Mouse (Mus musculus) retina, adult 2 months (tissue): ENCODE results near the gene Ddx11.

Experiments used
- DNase-seq: peaks from one replicate; pipeline ENCODE4 v3.0.0-alpha.2; 2012; ENCODE audit warnings: low read depth, low spot score

The Ddx11 gene

GRCm38 (mm10) chr17:66123066-66123815 lies at the start of gene Ddx11:
TSS of gene Ddx11 (plus strand) at chr17:66123520.
- peak; percentile 71 for DNase-seq

GRCm38 (mm10) chr17:66073971-66074370 lies 49.3 kb upstream of the Ddx11 start:
- no peak for DNase-seq

GRCm38 (mm10) chr17:66075827-66076173 lies 47.5 kb upstream of the Ddx11 start:
- peak; percentile 63 for DNase-seq

GRCm38 (mm10) chr17:66076174-66076927 lies 47.0 kb upstream of the Ddx11 start:
- peak; percentile 15 for DNase-seq

GRCm38 (mm10) chr17:66076934-66077333 lies 46.4 kb upstream of the Ddx11 start, which contains the start of gene Ankrd12:
TSS of gene Ankrd12 (minus strand) at chr17:66077089.
- DNase-seq: peak; percentile 80

GRCm38 (mm10) chr17:66077437-66077850 lies 45.9 kb upstream of the Ddx11 start:
- no peak for DNase-seq

GRCm38 (mm10) chr17:66084486-66084885 lies 38.8 kb upstream of the Ddx11 start:
- DNase-seq: no peak

- no peak for DNase-seq
Measured at GRCm38 (mm10) chr17:66085038-66085437, 38.3 kb upstream of the Ddx11 start.

- DNase-seq: no peak
Measured at GRCm38 (mm10) chr17:66090251-66090650, 33.1 kb upstream of the Ddx11 start.

- DNase-seq: no peak
Measured at GRCm38 (mm10) chr17:66091392-66091791, 31.9 kb upstream of the Ddx11 start.

GRCm38 (mm10) chr17:66092065-66092464 lies 31.3 kb upstream of the Ddx11 start:
- no peak for DNase-seq

- no peak for DNase-seq
Measured at GRCm38 (mm10) chr17:66092664-66093063, 30.7 kb upstream of the Ddx11 start.

- no peak for DNase-seq
Measured at GRCm38 (mm10) chr17:66100566-66101379, 22.5 kb upstream of the Ddx11 start.

GRCm38 (mm10) chr17:66101380-66102330 lies 21.7 kb upstream of the Ddx11 start, which contains the start of gene Ndufv2:
TSS of gene Ndufv2 (minus strand) at chr17:66101559.
- DNase-seq: peak; percentile 94

- DNase-seq: no peak
Measured at GRCm38 (mm10) chr17:66104076-66104475, 19.2 kb upstream of the Ddx11 start.

- peak; percentile 51 for DNase-seq
Measured at GRCm38 (mm10) chr17:66106601-66107267, 16.6 kb upstream of the Ddx11 start.

- DNase-seq: no peak
Measured at GRCm38 (mm10) chr17:66107466-66107865, 15.9 kb upstream of the Ddx11 start.

GRCm38 (mm10) chr17:66108198-66108597 lies 15.1 kb upstream of the Ddx11 start:
- no peak for DNase-seq

- no peak for DNase-seq
Measured at GRCm38 (mm10) chr17:66110746-66111145, 12.6 kb upstream of the Ddx11 start.

- DNase-seq: peak; percentile 76
Measured at GRCm38 (mm10) chr17:66111402-66111959, 11.8 kb upstream of the Ddx11 start, which contains the start of gene Washc1. TSS of gene Washc1 (plus strand) at chr17:66111545.
